In the genomic region with DNA sequence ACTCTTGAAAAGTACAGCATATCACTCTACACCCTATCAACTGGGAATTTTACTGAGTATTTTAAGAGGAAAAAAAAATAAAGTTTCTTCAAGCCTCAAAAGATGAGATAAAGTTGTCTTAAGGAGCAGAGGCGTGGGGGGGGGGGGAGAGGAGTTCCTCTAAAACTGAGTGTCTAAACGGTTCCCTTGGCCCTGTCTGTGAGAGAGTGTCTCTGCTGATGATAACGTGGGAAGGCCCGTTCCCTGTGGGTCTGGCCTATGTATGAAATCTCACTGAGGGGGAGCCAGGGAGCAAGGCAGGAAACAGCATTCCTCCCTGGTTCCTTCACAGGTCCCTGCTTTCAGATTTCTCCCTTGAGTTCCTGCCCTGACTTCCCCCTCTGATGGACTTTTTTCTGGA, we compare ENCODE assay signal across 22 mouse cellular contexts.
DNase-seq lines count a peak whose midpoint lies in the region; ATAC-seq and TF ChIP-seq lines count a peak whose summit lies in the region.
"Had no signal": no experiment of that assay in that cellular context is flagged by ENCODE, and none has a peak within 500 bp of the region (broad histone marks: within the 10 kb centered on the region; RNA-seq: fewer than 3 reads in every experiment).

No protein-coding gene starts in this region.

- H3K4me3 ChIP-seq in heart, embryonic 11.5 days (ENCODE audit: low read depth, low read length): no peak overlapping the region
- no peak overlapping the region for H3K4me3 ChIP-seq in MEL (ENCODE audit: control insufficient read depth in 1 of 2, insufficient read depth in 1 of 2, low read depth in 2 of 2, low read length in 2 of 2)
- H3K4me3 ChIP-seq: embryonic facial prominence, embryonic 10.5 days; embryonic facial prominence, embryonic 12.5 days; forebrain, embryonic 13.5 days; forebrain, embryonic 15.5 days had no signal

- H3K9ac ChIP-seq in heart, embryonic 11.5 days (ENCODE audit: low read depth, low read length): no peak overlapping the region
- no peak overlapping the region for H3K9ac ChIP-seq in MEL (ENCODE audit: control insufficient read depth, low read depth, low read length, poor library complexity, severe bottlenecking)
- H3K9ac ChIP-seq: embryonic facial prominence, embryonic 12.5 days; forebrain, embryonic 13.5 days; forebrain, embryonic 15.5 days; forebrain, postnatal 0 days had no signal

- no peak overlapping the region for H3K4me2 ChIP-seq in heart, embryonic 11.5 days
- H3K4me2 ChIP-seq: embryonic facial prominence, embryonic 12.5 days; forebrain, embryonic 13.5 days; forebrain, embryonic 15.5 days had no signal

- no peaks in the 10 kb centered on the region for H3K79me2 ChIP-seq in MEL (ENCODE audit: control insufficient read depth, insufficient read depth, low read length, poor library complexity)

- H3K36me3 ChIP-seq in heart, embryonic 11.5 days (ENCODE audit: control insufficient read depth, insufficient read depth, low read length): no peaks in the 10 kb centered on the region
- peaks cover 0 to 3% of the 10 kb centered on the region in 2 experiments; a peak in 2 of 4 replicates for H3K36me3 ChIP-seq in MEL (ENCODE audit: control insufficient read depth in 1 of 2, insufficient read depth in 2 of 2, low read length in 2 of 2)
- H3K36me3 ChIP-seq: embryonic facial prominence, embryonic 10.5 days; embryonic facial prominence, embryonic 12.5 days; forebrain, embryonic 15.5 days had no signal

- ATAC-seq in heart, embryonic 11.5 days (replicated peaks; ENCODE audit: insufficient number of reproducible peaks, low FRiP score, low TSS enrichment): no peak
- ATAC-seq in megakaryocyte progenitor cell, adult 5-6 weeks (replicated peaks; ENCODE audit: poor library complexity): peak; percentile 81
- no peak for ATAC-seq in inflammation-experienced regulatory T-cells, adult 6 months
- ATAC-seq: forebrain, embryonic 13.5 days; forebrain, embryonic 15.5 days; forebrain, postnatal 0 days had no signal

- no peak overlapping the region for H3K27ac ChIP-seq in heart, embryonic 11.5 days (ENCODE audit: low read depth, low read length)
- no peak overlapping the region for H3K27ac ChIP-seq in MEL (ENCODE audit: control insufficient read depth, low read depth, low read length)
- H3K27ac ChIP-seq: embryonic facial prominence, embryonic 10.5 days; embryonic facial prominence, embryonic 12.5 days; forebrain, embryonic 13.5 days; forebrain, embryonic 15.5 days had no signal

- TF ChIP-seq CTCF in MEL (IDR thresholded peaks at IDR 0.05 in 2 of 3, conservative IDR thresholded peaks at IDR 0.05 in 1 of 3; ENCODE audit: control insufficient read depth in 1 of 3, insufficient read depth in 1 of 3, low read depth in 2 of 3, low read length in 3 of 3, poor library complexity in 1 of 3, severe bottlenecking in 1 of 3): no peak

- TF ChIP-seq EP300 in MEL (IDR thresholded peaks at IDR 0.05; ENCODE audit: low read depth in 1 of 2, low read length in 2 of 2): no peak

- H3K4me1 ChIP-seq in heart, embryonic 11.5 days (ENCODE audit: control insufficient read depth, insufficient read depth, low read length): no peaks in the 10 kb centered on the region
- H3K4me1 ChIP-seq in MEL (ENCODE audit: control insufficient read depth in 1 of 2, insufficient read depth in 2 of 2, low read length in 2 of 2): 0 out of 4 replicates have a peak, but pooled peaks cover 0 to 3% of the 10 kb centered on the region in 2 experiments
- H3K4me1 ChIP-seq: embryonic facial prominence, embryonic 10.5 days; embryonic facial prominence, embryonic 12.5 days; forebrain, embryonic 13.5 days; forebrain, embryonic 15.5 days had no signal

- H3K9me3 ChIP-seq in heart, embryonic 11.5 days (replicated peaks; ENCODE audit: control insufficient read depth, low read length): no peaks in the 10 kb centered on the region
- no peaks in the 10 kb centered on the region for H3K9me3 ChIP-seq in MEL (replicated peaks; ENCODE audit: insufficient read depth, low read length)
- H3K9me3 ChIP-seq: embryonic facial prominence, embryonic 10.5 days; embryonic facial prominence, embryonic 12.5 days; forebrain, embryonic 13.5 days; forebrain, embryonic 15.5 days had no signal

- 34% methylated on average over 4 of the region's 4 CpGs for WGBS in heart, embryonic 11.5 days (ENCODE audit: insufficient replicate concordance)

- no peaks in the 10 kb centered on the region for H3K27me3 ChIP-seq in heart, embryonic 11.5 days (ENCODE audit: control insufficient read depth, insufficient read depth, low read length)
- no peaks in the 10 kb centered on the region for H3K27me3 ChIP-seq in MEL (ENCODE audit: control insufficient read depth in 1 of 2, insufficient read depth in 2 of 2, low read length in 2 of 2)
- H3K27me3 ChIP-seq: embryonic facial prominence, embryonic 12.5 days; forebrain, embryonic 13.5 days; forebrain, embryonic 15.5 days had no signal

- no peak for TF ChIP-seq RAD21 in MEL (IDR thresholded peaks at IDR 0.05; ENCODE audit: low read depth, low read length)

- peak; percentile 89 for DNase-seq in heart, adult 11 months
- DNase-seq in MEL (ENCODE audit: low read depth, low spot score): peak; percentile 33
- DNase-seq in MEL-GATA-1-ER (ENCODE audit: extremely low read depth, low read depth): peak; percentile 6
- no peak for DNase-seq in kidney, postnatal 14 days
- DNase-seq in kidney, adult 8-10 months: no peak
- DNase-seq: adrenal gland, adult 2 months; adrenal gland, postnatal 10 days; adrenal gland, postnatal 25 days; cerebellum, adult 11-12 months; cerebellum, adult 2 months; cerebellum, adult 9-10 months; cerebellum, postnatal 10 days; cerebellum, postnatal 36 days; embryo, embryonic 11 days; forebrain, postnatal 0 days had no signal

- no peak for TF ChIP-seq POLR2A in MEL (IDR thresholded peaks at IDR 0.05; ENCODE audit: control insufficient read depth in 1 of 2, insufficient read depth in 1 of 2, low read depth in 1 of 2, low read length in 2 of 2, poor library complexity in 1 of 2)

TF ChIP-seq in MEL, 35 proteins besides CTCF, POLR2A, EP300 and RAD21:
- TF ChIP-seq GATA1 (IDR thresholded peaks at IDR 0.05; ENCODE audit: low read depth, low read length) (no peak), MXI1 (IDR thresholded peaks at IDR 0.05; ENCODE audit: low read depth, low read length) (no peak), MAZ (IDR thresholded peaks at IDR 0.05; ENCODE audit: low read depth, low read length) (no peak), USF2 (IDR thresholded peaks at IDR 0.05; ENCODE audit: borderline replicate concordance in 1 of 2, insufficient read depth in 1 of 2, low read depth in 1 of 2, low read length in 2 of 2) (no peak), CHD1 (IDR thresholded peaks at IDR 0.05; ENCODE audit: low read depth, low read length) (no peak), UBTF (IDR thresholded peaks at IDR 0.05; ENCODE audit: borderline replicate concordance, insufficient read depth, low read depth, low read length) (no peak), E2F4 (IDR thresholded peaks at IDR 0.05; ENCODE audit: borderline replicate concordance, low read depth, low read length) (no peak), MYB (IDR thresholded peaks at IDR 0.05; ENCODE audit: low read depth, low read length) (no peak), KAT2A (conservative IDR thresholded peaks at IDR 0.05; ENCODE audit: low read depth, low read length) (no peak), MAX (IDR thresholded peaks at IDR 0.05; ENCODE audit: low read length) (no peak)

Comparison
In these comparisons a context has a peak if more than half of its experiments do, and no peak if none do; other contexts are left out.
1. DNase-seq: peak in heart, adult 11 months (single experiment), MEL (single experiment) and MEL-GATA-1-ER (single experiment); none in kidney, postnatal 14 days (single experiment) and kidney, adult 8-10 months (0 of 2).